Mouse (Mus musculus): Measurements from ENCODE around the gene Cops6. TPM values are rescaled to one million over a fixed set of nuclear protein-coding genes. Genes with fewer than 3 reads are reported as not detected.

Gene Cops6
- total RNA-seq, 2 experiments from 2014 or later, result 124 to 126 TPM

DNA sequence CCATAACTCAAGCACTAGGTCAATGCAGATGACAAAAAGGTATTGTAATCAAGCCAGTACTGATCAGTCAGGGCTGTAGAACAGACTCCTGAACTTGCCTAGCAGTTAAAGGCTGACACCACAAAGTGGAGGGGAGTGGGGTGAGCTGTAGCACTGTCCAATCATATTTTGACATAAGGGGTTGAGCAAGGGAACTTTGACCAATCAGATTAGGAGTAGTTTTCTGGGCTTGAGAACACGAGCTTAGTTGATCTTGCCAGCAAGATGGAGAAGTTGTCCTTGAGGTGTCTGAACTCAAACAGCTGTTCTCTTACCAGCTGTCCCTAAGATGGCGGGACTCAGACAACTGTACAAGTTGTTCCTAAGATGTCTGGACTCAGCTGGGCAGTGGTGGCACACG lies 12.3 kb downstream of the Cops6 start:
- intact Hi-C loops (cut with DNase I), result loop anchor here (2.0 kb wide), 1 partner anchor 14 kb away; the partner anchor contains the start of genes Cnpy4 and Taf6
- DNase-seq (ENCODE audit: low spot score), result no peak

DNA sequence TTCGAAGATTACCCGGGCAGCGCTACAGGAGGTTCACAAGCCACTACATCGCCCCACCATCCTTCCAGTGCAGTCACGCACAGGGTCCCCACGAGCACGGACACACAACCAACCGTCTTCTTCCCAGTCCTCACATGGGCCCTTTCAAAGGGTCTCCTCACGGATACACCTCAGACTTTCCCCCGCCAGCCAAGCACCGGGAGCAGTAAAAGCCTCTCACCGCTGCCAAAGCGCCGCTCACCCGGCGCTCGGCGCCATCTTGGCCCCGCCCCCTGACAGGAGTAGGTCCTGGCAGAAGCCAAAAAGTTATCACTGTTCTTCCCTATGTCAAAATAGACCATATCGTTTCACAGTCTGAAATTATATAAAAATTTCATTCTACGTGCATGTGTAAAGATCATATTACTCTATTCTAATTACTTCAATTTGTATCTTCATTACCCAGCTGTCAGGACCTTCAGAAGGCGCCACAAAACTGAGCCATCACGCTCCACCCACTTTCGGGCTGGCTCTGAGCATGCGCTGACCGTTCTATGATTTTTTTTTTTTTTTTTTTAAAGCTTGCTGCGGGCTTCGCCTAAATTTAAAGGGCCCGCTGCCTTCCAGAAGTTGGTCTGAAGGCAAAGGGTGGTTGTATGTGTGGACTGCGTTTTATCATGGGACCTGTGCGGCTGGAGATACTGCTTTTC lies 26.2 kb downstream of the Cops6 start, which contains the start of the genes Taf6 and Cnpy4:
Gene Taf6 (minus strand): TSS at position 502 of the 689 bp plus-strand sequence.
Gene Cnpy4 (plus strand): TSS at position 536 of the 689 bp plus-strand sequence.
- intact Hi-C loops (cut with DNase I), result loop anchor here (2.0 kb wide), 1 partner anchor 14 kb away; the partner anchor contains the start of genes Ap4m1 and Mcm7

DNA sequence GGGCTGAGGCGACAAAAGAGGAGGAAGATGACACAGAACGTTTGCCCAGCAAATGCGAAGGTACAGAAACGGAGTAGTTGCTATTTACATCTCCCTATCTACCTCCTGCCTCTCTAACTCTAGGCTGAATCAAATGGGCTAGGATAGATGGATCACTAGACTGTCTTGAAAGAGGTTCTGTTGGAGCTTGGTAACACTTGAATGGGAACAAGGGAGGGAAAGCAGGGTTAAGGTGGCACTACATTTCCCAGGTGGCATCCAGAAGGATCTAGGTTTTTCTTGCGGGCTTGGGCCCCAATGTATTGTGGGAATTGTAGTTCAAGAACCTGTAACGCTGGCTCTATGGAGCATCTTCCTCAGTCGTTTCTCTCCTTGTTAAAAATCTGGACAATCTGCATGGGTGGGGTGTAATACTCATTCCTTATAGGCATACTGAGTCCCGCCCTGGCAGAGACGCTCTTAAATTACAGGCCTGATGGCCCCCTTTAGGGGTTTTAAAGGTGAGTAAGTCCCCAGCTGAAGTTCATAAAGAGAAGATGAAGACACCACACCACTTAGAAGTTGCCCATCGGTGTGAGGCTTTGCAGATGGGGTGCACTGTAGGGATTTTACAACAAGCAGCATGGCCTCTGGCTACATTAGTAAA lies 26.9 kb downstream of the Cops6 start:
- DNase-seq (ENCODE audit: low spot score), result peak; percentile 42
- intact Hi-C loops (cut with DNase I), result loop anchor here (2.0 kb wide), 1 partner anchor 15 kb away; the partner anchor contains the start of genes Ap4m1 and Mcm7

More for the DNA sequence above, 26.2 kb downstream of the Cops6 start, which contains the start of the genes Taf6 and Cnpy4:
- peak; percentile 69 for DNase-seq (ENCODE audit: low spot score)

DNA sequence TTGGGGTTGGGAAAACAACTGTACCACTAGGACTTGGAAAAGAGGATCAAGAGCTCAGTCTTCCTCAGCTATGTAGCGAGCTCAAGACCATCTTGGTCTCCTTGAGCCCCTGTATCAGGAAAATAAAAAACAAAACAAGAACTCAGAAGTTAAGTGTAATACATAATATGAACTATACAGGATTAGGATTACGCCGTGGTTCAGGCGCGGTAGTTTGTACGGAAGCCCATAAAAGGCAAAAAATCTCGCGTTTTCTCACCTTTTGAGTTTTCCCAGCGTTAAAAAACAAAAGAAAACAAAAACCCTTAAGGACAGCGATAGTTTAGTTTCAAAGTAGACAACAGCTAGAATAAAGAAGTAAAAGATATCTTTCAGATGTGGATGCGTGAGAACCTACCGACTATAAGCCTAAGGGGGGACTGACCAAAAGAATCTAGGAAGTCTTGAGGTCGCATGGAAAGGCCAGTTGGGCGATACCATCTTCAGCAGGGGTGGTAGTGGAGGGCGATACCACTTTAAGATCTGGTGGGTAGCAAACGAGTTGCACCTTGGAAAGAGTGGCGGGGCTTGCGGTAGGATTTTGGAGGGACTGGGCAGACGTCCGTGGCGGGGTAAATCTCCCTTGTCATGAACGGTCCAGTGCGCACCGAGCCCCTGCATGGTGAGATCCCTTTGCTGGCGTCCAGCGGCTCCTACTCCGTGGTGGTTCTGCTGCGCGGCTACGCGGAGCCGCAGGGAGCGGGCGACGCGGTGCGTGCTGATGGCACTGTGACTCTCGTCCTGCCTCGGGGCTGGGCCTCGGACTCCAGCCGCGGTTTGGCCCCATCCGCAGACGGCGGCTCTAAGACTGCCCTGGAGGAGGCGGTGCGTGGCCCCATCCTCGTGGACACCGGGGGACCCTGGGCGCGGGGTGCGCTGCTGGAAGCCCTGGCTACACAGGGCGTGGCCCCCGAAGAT lies 33.2 kb downstream of the Cops6 start, which contains the start of gene Mblac1:
Gene Mblac1 (plus strand): TSS at position 544 of the 957 bp plus-strand sequence.
- intact Hi-C loops (cut with DNase I), result no loop called here
- DNase-seq (ENCODE audit: low spot score), result peak; percentile 67

DNA sequence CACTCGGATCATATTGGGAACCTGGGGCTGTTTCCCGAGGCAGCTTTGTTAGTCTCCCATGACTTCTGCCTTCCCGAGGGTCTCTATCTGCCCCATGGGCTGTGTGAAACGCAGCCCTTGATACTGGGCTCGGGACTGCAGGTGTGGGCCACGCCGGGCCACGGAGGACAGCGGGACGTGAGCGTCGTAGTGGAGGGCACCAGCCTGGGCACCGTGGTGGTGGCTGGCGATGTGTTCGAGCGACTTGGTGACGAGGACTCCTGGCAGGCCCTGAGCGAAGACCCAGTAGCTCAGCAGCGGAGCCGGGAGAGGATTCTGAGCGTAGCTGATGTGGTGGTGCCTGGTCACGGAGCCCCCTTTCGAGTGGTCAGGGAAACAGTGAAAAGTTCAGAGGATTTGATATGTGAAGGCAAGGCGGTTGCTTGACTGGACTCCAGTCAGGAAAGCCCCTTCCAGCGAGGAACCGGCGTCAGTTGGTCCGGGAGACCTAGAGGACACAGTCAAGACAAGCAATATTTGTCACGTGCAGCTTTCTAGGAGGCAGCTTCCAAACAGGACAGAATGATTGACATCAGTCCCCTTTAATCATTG lies 34.0 kb downstream of the Cops6 start:
- no peak for DNase-seq (ENCODE audit: low spot score)
- intact Hi-C loops (cut with DNase I), result no loop called here

DNA sequence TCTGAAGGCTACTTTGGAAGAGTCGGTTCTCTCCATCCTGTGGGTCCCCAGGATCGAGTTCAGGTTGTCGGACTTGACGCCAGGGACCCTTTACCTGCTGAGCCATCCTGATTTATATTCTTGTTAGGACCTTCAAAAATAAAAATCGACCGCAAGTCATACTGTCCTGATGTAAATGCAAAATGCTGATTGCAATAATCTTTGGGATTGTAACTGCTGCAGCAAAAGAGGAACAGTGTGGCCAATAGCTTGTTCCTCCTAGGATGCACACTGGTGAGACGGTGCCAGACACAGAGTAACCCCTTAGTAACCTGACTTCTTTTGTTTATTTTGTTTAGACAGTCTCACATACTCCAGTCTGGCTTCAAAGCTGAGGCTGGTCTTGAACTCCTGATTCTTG lies 34.6 kb downstream of the Cops6 start:
- no peak for DNase-seq (ENCODE audit: low spot score)
- intact Hi-C loops (cut with DNase I), result no loop called here

DNA sequence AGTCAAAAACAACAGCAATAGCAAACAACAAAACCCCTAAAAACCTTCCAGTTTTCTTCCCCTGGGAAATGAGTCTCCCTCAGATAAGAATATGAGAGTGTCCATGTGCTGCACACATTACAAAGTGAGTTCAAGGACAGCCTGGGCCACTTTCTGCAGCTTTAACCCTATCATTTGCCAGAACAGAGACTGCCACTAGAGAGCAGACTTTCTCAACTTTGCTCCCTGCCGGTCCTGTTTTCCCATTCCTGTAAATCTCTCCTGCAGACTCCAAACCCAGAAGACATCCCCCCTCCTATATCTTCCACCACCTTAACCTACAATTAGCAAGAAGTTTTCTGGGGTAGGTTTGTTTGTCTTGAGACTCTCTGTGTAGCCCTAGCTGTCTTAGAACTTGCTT lies 38.7 kb downstream of the Cops6 start:
- no peak for DNase-seq (ENCODE audit: low spot score)
- intact Hi-C loops (cut with DNase I), result no loop called here

DNA sequence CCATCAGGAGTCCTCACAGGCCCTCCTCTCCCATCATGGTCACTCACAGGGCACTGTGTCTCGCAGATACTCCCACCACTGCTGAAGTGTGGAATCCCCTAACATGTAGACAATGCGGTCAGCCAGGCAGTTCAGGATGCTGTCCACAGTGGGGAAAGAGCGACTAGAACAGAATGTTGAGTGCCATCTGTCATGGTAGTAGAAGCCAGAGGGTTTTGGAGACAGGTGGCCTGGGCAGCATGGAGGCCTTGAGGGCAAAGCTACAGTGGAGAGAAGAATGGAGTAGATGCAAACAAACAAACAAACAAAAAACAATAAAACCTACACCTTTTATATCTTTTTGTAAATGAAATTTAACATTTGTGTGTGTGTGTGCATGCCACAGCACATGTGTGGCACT lies 41.2 kb downstream of the Cops6 start:
- no peak for DNase-seq (ENCODE audit: low spot score)
- intact Hi-C loops (cut with DNase I), result no loop called here

DNA sequence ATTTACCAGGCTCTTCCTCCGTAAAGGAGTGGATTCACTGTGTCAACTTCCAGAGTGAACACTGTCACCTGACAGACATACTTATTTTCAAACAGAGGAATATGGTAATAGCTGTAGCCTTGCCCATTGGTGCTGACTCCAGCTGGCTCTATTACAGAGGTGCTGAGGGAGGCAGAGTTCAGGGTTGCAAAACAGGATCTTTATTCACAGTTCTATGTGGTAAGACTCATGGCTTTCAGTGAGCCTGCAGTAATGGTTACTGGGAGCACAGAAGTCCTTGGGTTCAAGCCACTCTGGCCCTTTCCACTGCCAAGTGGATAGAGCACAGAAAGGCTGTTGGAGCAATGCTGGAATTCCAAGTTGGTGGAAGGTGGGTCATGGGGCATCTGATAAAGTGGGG lies 46.4 kb downstream of the Cops6 start:
- DNase-seq (ENCODE audit: low spot score), result no peak
- intact Hi-C loops (cut with DNase I), result no loop called here

DNA sequence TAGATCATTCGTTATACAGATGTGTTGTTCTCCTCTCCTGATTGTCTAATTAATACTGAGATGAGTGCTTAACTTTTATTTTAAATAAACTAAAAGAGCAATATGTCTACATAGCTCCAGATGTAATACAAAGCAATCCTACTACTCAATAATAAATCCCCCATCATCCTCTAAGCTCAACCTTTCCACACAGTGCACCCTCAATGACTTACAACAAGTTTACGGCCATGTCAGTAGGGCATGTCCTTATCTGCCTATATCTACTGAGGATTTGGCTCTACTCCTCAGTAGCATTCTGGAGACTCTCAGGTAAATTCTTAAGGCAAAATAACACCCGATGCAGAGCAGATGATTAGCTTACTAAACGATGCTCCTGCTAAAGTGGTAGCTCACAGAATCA lies 47.0 kb downstream of the Cops6 start:
- DNase-seq (ENCODE audit: low spot score), result no peak
- intact Hi-C loops (cut with DNase I), result no loop called here

Small RNA genes lying within 50 kb of the gene (microRNA-seq; reads per million reads assigned to microRNA genes)
- gene Mir106b, result 1,796 reads per million, percentile 83 among the genes with 10 or more reads in this experiment
- 737 reads per million, percentile 77 among the genes with 10 or more reads in this experiment for gene Mir25
- 8,923 reads per million, percentile 95 among the genes with 10 or more reads in this experiment for gene Mir93

Other genes starting within 250 kb of the Cops6 start
- under 1 TPM; 0.17 to 0.31 TPM for gene Cyp3a13, start 239.5 kb upstream of the Cops6 start, total RNA-seq (2021)
- under 1 TPM; 0.26 to 0.42 TPM for gene Gjc3, start 198.0 kb upstream of the Cops6 start, total RNA-seq (2021)
- gene Azgp1, start 179.6 kb upstream of the Cops6 start, total RNA-seq (2021), result not detected
- gene Smok3a, start 139.8 kb upstream of the Cops6 start, total RNA-seq (2021), result not detected
- gene Smok3b, start 139.6 kb upstream of the Cops6 start, total RNA-seq (2021), result not detected
- not detected for gene Smok3c, start 107.9 kb upstream of the Cops6 start, total RNA-seq (2021)
- gene Zkscan1, start 76.0 kb upstream of the Cops6 start, total RNA-seq (2021), result 10 to 100 TPM; 14.3 to 16.2 TPM
- gene Zscan21, start 44.2 kb upstream of the Cops6 start, total RNA-seq (2021), result 10 to 100 TPM; 10.5 to 13.2 TPM
- 10 to 100 TPM in 1 of 2 experiments, 1 to 10 TPM in 1; 9.6 to 11.0 TPM for gene Zfp113, start 5.3 kb upstream of the Cops6 start, total RNA-seq (2021)
- gene Ap4m1, start 10.9 kb downstream of the Cops6 start, total RNA-seq (2021), result 1 to 10 TPM; 8.9 to 9.3 TPM
- 10 to 100 TPM; 11.2 to 11.9 TPM for gene Mcm7, start 11.4 kb downstream of the Cops6 start, total RNA-seq (2021)
- gene Taf6, start 26.4 kb downstream of the Cops6 start, total RNA-seq (2021), result 10 to 100 TPM; 29.9 to 32.9 TPM
- 1 to 10 TPM; 5.9 to 7.1 TPM for gene Cnpy4, start 26.4 kb downstream of the Cops6 start, total RNA-seq (2021)
- 1 to 10 TPM; 2.6 to 2.8 TPM for gene Mblac1, start 33.2 kb downstream of the Cops6 start, total RNA-seq (2021)
- 1 to 10 TPM in 1 of 2 experiments, under 1 TPM in 1; 0.96 to 1.2 TPM for gene Nxpe5, start 64.8 kb downstream of the Cops6 start, total RNA-seq (2021)
- gene Lamtor4, start 94.4 kb downstream of the Cops6 start, total RNA-seq (2021), result 10 to 100 TPM; 55.3 to 61.0 TPM
- 1 to 10 TPM; 3.1 to 3.8 TPM for gene BC037034, start 103.0 kb downstream of the Cops6 start, total RNA-seq (2021)
- gene Gal3st4, start 111.8 kb downstream of the Cops6 start, total RNA-seq (2021), result under 1 TPM; 0.14 to 0.26 TPM
- not detected for gene Gm43720, start 118.9 kb downstream of the Cops6 start, total RNA-seq (2021)
- under 1 TPM; 0.08 to 0.18 TPM for gene Gpc2, start 118.9 kb downstream of the Cops6 start, total RNA-seq (2021)
- gene Stag3, start 119.2 kb downstream of the Cops6 start, total RNA-seq (2021), result not detected
- gene Pvrig, start 180.9 kb downstream of the Cops6 start, total RNA-seq (2021), result not detected